Mouse (Mus musculus): ENCODE data around the gene Xntrpc. TPM values are rescaled to one million over a fixed set of nuclear protein-coding genes. Genes with fewer than 3 reads are reported as not detected.

Gene Xntrpc
- polyA plus RNA-seq, 1 experiment from 2014 or later = 1.1 TPM

DNA sequence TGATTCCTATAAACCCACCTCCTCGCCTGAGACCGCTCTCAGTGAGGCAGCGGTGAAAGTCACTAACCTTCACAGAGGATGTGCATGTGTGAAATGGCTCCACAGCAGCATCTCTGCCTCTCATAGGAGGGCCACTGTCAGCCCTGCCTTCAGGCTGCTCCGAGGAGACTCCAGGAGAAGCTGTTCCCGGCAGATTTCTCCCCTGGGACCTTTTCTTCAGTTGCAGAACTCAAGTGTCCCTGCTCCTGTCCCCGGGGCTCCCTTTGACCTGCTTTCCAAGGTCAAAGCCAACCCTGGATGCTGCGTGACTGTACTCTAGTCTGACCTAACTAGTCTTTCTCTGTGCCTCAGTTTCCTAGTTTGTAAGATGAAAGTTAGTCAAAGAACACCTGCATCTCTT lies 43.7 kb downstream of the Xntrpc start, which contains the start of gene Art5:
Gene Art5 (minus strand): TSS at position 319 of the 400 bp plus-strand sequence.
- H3K4me2 ChIP-seq (ENCODE audit: low read length) = no peak within 1 kb of the TSS
- no peak for ATAC-seq
- H3K9me3 ChIP-seq (replicated peaks; ENCODE audit: control insufficient read depth, low read length, poor library complexity, severe bottlenecking) = no peaks in the 10 kb centered on the region
- no peaks in the 10 kb centered on the region for H3K27me3 ChIP-seq (ENCODE audit: control insufficient read depth, insufficient read depth, low read depth, low read length)
- no peaks in the 10 kb centered on the region for H3K4me1 ChIP-seq (ENCODE audit: control insufficient read depth, insufficient read depth, low read length)
- H3K27ac ChIP-seq (ENCODE audit: low read length) = no peak within 1 kb of the TSS
- 75% methylated on average over 7 of the region's 7 CpGs for WGBS
- H3K9ac ChIP-seq (ENCODE audit: low read depth, low read length) = no peak within 1 kb of the TSS
- H3K36me3 ChIP-seq (ENCODE audit: control insufficient read depth, insufficient read depth, low read length) = no peaks in the 10 kb centered on the region
- H3K4me3 ChIP-seq (ENCODE audit: low read depth, low read length) = no peak within 1 kb of the TSS

DNA sequence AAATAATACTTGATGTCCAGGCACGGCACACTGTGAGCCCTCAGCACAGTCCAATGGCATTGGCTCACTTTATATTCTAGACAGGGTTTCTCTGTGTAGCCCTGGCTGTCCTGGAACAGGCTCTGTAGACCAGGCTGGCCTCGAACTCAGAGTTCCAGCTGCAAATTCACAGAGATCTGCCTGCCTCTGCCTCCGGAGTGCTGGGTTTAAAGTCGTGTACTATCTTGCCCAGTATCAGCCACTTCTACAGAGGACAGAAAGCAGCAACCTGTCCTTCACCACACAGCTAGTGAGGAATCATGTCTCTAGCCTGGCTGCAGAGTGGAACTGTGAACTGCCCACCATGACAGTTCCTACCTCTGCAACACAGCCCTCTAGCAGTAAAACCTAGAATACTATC lies 44.2 kb downstream of the Xntrpc start:
- Histone ChIP-seq H3K36me3 (ENCODE audit: control insufficient read depth, insufficient read depth, low read length) (no peaks in the 10 kb centered on the region), H3K4me2 (ENCODE audit: low read length) (no peak overlapping the region), H3K4me1 (ENCODE audit: control insufficient read depth, insufficient read depth, low read length) (no peaks in the 10 kb centered on the region), H3K9ac (ENCODE audit: low read depth, low read length) (no peak overlapping the region), H3K4me3 (ENCODE audit: low read depth, low read length) (no peak overlapping the region), H3K27ac (ENCODE audit: low read length) (no peak overlapping the region), H3K27me3 (ENCODE audit: control insufficient read depth, insufficient read depth, low read depth, low read length) (no peaks in the 10 kb centered on the region), H3K9me3 (replicated peaks; ENCODE audit: control insufficient read depth, low read length, poor library complexity, severe bottlenecking) (no peaks in the 10 kb centered on the region)
- 89% methylated on average over 4 of the region's 4 CpGs for WGBS
- ATAC-seq = no peak

DNA sequence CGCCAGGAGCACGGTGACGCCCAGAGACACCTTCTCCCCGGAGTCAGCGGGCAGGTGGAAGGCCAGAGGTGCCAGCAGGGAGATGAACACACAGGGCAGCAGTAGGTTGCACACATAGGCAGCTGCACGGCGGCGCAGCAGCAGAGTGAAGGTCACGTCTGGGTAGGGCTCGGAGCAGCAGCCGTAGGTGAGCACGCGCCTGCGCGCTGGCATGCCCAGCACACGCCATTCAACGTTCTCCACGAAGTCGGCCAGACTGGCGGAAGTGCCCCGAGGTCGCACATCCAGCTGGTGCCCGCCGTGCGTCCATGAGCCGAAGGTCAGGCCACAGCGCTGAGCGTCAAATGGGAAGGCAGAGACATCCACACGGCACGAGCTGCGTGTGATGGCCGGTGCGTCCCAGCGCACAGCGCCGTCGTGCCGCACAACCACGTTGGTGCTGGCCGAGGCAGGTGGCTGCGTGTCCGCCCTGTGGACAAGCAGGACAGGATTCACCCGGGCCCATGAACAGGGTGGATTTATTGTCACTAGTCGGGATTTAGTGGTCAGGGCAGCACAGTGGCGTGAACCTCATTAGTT lies 47.7 kb downstream of the Xntrpc start:
- H3K27ac ChIP-seq (ENCODE audit: low read length) = no peak overlapping the region
- H3K4me2 ChIP-seq (ENCODE audit: low read length) = no peak overlapping the region
- no peak for ATAC-seq
- H3K4me1 ChIP-seq (ENCODE audit: control insufficient read depth, insufficient read depth, low read length) = no peaks in the 10 kb centered on the region
- H3K4me3 ChIP-seq (ENCODE audit: low read depth, low read length) = no peak overlapping the region
- H3K9me3 ChIP-seq (replicated peaks; ENCODE audit: control insufficient read depth, low read length, poor library complexity, severe bottlenecking) = no peaks in the 10 kb centered on the region
- no peaks in the 10 kb centered on the region for H3K27me3 ChIP-seq (ENCODE audit: control insufficient read depth, insufficient read depth, low read depth, low read length)
- H3K36me3 ChIP-seq (ENCODE audit: control insufficient read depth, insufficient read depth, low read length) = peaks cover 2% of the 10 kb centered on the region; the same call in 1 of the 2 replicates
- WGBS = 79% methylated on average over 45 of the region's 45 CpGs
- no peak overlapping the region for H3K9ac ChIP-seq (ENCODE audit: low read depth, low read length)

DNA sequence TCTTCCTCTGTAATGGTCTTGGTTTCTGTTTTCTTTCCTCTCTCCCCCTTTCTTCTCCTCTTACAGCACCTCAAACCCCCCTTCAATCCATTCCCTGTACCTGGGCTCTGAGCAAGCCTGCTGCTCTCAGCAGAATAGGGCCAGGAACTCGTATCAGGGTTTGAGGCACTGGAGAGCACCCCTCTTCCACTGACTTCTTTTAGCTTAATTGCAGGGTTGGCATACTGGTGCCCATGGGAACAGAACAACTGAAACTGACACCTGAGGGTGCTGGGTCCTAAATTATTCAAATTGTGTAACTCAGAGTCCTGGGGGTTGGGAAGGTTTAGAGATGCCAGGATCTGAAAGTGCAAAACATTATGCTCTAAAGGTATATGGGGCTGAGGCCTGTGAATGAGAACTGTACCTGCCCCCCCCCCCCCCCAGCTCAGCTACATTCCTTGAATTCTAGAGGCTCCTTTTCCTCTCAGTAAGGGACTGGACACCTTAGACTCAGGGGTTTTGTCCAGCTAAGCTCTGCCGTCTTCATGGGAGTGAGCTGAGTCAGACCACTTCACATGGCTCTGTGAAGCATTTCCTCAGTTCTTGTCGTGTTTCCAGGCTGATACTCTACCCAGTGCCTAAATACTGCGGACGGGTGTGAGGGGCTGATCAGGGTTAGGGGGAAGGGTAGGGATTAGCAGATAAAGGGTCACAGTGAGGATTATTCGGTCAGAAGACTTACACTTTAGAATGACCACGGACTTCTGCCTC lies 51.2 kb downstream of the Xntrpc start, which contains the start of gene Chrna10:
Gene Chrna10 (minus strand): TSS at position 250 of the 753 bp plus-strand sequence.
- H3K27me3 ChIP-seq (ENCODE audit: control insufficient read depth, insufficient read depth, low read depth, low read length) = no peaks in the 10 kb centered on the region
- no peak for ATAC-seq
- H3K9me3 ChIP-seq (replicated peaks; ENCODE audit: control insufficient read depth, low read length, poor library complexity, severe bottlenecking) = no peaks in the 10 kb centered on the region
- no peak within 1 kb of the TSS for H3K27ac ChIP-seq (ENCODE audit: low read length)
- no peak within 1 kb of the TSS for H3K4me2 ChIP-seq (ENCODE audit: low read length)
- no peak within 1 kb of the TSS for H3K4me3 ChIP-seq (ENCODE audit: low read depth, low read length)
- WGBS = 40% methylated on average over 7 of the region's 7 CpGs
- no peaks in the 10 kb centered on the region for H3K4me1 ChIP-seq (ENCODE audit: control insufficient read depth, insufficient read depth, low read length)
- H3K36me3 ChIP-seq (ENCODE audit: control insufficient read depth, insufficient read depth, low read length) = peaks cover 29% of the 10 kb centered on the region
- no peak within 1 kb of the TSS for H3K9ac ChIP-seq (ENCODE audit: low read depth, low read length)

DNA sequence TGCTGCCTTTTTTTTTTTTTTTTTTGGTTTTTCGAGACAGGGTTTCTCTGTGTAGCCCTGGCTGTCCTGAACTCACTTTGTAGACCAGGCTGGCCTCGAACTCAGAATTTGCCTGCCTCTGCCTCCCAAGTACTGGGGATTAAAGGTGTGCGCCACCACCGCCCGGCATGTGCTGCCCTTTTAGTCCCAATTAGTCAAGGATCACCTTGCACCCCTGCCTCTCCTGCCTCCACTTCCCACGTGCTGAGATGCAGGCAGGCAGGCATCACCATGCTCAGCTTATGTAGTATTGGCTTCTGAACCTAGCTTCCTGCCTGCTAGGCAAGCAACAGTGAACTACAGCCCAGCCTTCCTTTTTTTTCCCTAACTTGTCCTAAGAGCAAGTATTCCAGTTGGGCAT lies 51.9 kb downstream of the Xntrpc start:
- no peaks in the 10 kb centered on the region for H3K27me3 ChIP-seq (ENCODE audit: control insufficient read depth, insufficient read depth, low read depth, low read length)
- no peak overlapping the region for H3K4me3 ChIP-seq (ENCODE audit: low read depth, low read length)
- no peak overlapping the region for H3K27ac ChIP-seq (ENCODE audit: low read length)
- H3K36me3 ChIP-seq (ENCODE audit: control insufficient read depth, insufficient read depth, low read length) = peaks cover 34% of the 10 kb centered on the region
- no peaks in the 10 kb centered on the region for H3K4me1 ChIP-seq (ENCODE audit: control insufficient read depth, insufficient read depth, low read length)
- 73% methylated on average over 6 of the region's 6 CpGs for WGBS
- no peak overlapping the region for H3K9ac ChIP-seq (ENCODE audit: low read depth, low read length)
- ATAC-seq = no peak
- H3K9me3 ChIP-seq (replicated peaks; ENCODE audit: control insufficient read depth, low read length, poor library complexity, severe bottlenecking) = no peaks in the 10 kb centered on the region
- H3K4me2 ChIP-seq (ENCODE audit: low read length) = no peak overlapping the region

DNA sequence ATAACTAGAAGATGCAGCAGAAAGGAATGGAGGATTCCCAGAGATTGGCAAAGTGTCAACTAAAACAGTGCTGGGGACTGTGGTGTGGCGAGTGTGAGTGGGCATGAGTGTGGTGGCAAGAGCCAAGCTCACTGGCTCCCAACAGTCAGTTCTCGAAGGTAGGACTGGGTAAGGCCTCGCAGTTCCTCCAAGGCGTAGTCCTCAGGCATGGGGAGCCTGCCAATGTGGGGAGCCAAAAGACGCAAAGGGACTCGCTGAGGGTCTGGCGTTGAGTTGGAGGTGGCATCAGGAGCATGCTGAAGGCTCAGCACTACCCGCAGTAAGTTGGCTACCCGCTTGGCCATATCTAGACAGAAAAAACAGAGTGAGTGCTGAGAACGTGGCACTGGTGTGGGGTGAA lies 54.8 kb downstream of the Xntrpc start:
- Histone ChIP-seq H3K9ac (ENCODE audit: low read depth, low read length) (no peak overlapping the region), H3K4me3 (ENCODE audit: low read depth, low read length) (no peak overlapping the region), H3K4me2 (ENCODE audit: low read length) (no peak overlapping the region), H3K27me3 (ENCODE audit: control insufficient read depth, insufficient read depth, low read depth, low read length) (no peaks in the 10 kb centered on the region), H3K27ac (ENCODE audit: low read length) (no peak overlapping the region), H3K36me3 (ENCODE audit: control insufficient read depth, insufficient read depth, low read length) (peaks cover 57% of the 10 kb centered on the region), H3K9me3 (replicated peaks; ENCODE audit: control insufficient read depth, low read length, poor library complexity, severe bottlenecking) (no peaks in the 10 kb centered on the region), H3K4me1 (ENCODE audit: control insufficient read depth, insufficient read depth, low read length) (no peaks in the 10 kb centered on the region)
- no peak for ATAC-seq
- WGBS = 95% methylated on average over 10 of the region's 10 CpGs

DNA sequence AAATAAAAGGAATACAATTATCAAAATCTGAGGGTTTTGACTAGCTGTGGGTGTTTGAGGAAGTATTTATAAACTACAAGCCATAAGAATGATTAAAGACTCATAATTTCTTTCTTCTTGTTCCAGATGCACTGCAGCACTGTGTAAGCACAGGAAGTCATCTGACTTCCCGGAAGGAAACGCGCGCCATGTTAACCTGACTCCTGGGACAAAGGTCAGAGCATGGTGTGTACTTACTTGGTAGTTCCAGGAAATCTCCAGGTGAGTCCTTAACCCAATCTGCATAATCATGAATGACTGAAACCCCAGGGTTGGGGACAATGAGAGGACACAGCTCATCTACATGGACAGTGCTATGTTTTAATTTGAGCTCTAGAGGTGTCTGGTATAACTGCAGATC lies 66.9 kb downstream of the Xntrpc start:
- H3K36me3 ChIP-seq (ENCODE audit: control insufficient read depth, insufficient read depth, low read length) = peaks cover 29% of the 10 kb centered on the region

DNA sequence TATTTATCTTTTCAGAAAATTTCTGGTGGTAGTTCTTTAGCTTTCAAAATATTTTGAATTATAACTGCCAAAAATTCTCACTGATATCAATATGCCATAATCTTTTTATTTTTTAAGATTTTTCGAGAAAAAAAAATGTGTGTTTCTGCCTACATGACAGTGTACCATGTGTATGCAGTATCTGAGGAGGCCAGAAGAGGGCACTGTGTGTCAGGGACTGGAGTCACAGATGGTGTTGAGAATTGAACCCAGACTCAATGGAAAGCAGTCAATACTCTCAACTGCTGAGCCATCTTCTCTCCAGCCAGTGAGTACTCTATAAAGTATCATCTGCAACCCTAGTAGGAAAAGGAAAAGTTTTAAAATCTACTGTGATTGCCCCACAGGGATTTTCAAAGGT lies 72.0 kb downstream of the Xntrpc start:
- peaks cover 24% of the 10 kb centered on the region for H3K36me3 ChIP-seq (ENCODE audit: control insufficient read depth, insufficient read depth, low read length)
- H3K9ac ChIP-seq (ENCODE audit: low read depth, low read length) = no peak overlapping the region
- no peaks in the 10 kb centered on the region for H3K9me3 ChIP-seq (replicated peaks; ENCODE audit: control insufficient read depth, low read length, poor library complexity, severe bottlenecking)
- no peaks in the 10 kb centered on the region for H3K4me1 ChIP-seq (ENCODE audit: control insufficient read depth, insufficient read depth, low read length)
- WGBS = 88% methylated on average over 1 of the region's 1 CpGs
- H3K4me2 ChIP-seq (ENCODE audit: low read length) = no peak overlapping the region
- ATAC-seq = no peak
- H3K27me3 ChIP-seq (ENCODE audit: control insufficient read depth, insufficient read depth, low read depth, low read length) = no peaks in the 10 kb centered on the region
- H3K4me3 ChIP-seq (ENCODE audit: low read depth, low read length) = no peak overlapping the region
- H3K27ac ChIP-seq (ENCODE audit: low read length) = no peak overlapping the region

More for the DNA sequence above, 66.9 kb downstream of the Xntrpc start:
- WGBS = 100% methylated on average over 4 of the region's 4 CpGs
- Histone ChIP-seq H3K9me3 (replicated peaks; ENCODE audit: control insufficient read depth, low read length, poor library complexity, severe bottlenecking) (no peaks in the 10 kb centered on the region), H3K9ac (ENCODE audit: low read depth, low read length) (no peak overlapping the region), H3K27me3 (ENCODE audit: control insufficient read depth, insufficient read depth, low read depth, low read length) (no peaks in the 10 kb centered on the region), H3K4me1 (ENCODE audit: control insufficient read depth, insufficient read depth, low read length) (no peaks in the 10 kb centered on the region), H3K27ac (ENCODE audit: low read length) (no peak overlapping the region), H3K4me3 (ENCODE audit: low read depth, low read length) (no peak overlapping the region), H3K4me2 (ENCODE audit: low read length) (no peak overlapping the region)
- ATAC-seq = no peak

DNA sequence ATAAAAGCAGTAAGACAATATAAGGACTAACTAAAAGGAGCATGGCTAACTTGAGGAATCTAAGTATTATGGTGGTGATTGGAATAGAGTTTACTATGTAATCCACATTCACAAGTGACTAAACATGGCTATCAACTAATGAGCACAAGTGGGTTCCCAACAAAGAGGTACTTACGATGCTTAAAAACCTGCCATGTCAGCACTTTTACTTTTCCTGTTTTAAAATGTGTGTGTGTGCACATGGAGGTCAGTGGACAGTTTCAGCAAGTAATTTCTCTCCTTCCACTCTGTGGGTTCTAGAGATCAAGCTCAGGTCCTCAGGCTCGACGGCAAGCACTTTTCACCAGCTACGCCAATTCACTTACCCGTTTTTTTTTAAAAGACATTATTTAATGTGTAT lies 72.4 kb downstream of the Xntrpc start:
- no peak overlapping the region for H3K27ac ChIP-seq (ENCODE audit: low read length)
- no peaks in the 10 kb centered on the region for H3K27me3 ChIP-seq (ENCODE audit: control insufficient read depth, insufficient read depth, low read depth, low read length)
- H3K36me3 ChIP-seq (ENCODE audit: control insufficient read depth, insufficient read depth, low read length) = peaks cover 25% of the 10 kb centered on the region
- no peak overlapping the region for H3K4me3 ChIP-seq (ENCODE audit: low read depth, low read length)
- H3K9ac ChIP-seq (ENCODE audit: low read depth, low read length) = no peak overlapping the region
- no peaks in the 10 kb centered on the region for H3K4me1 ChIP-seq (ENCODE audit: control insufficient read depth, insufficient read depth, low read length)
- no peak for ATAC-seq
- no peaks in the 10 kb centered on the region for H3K9me3 ChIP-seq (replicated peaks; ENCODE audit: control insufficient read depth, low read length, poor library complexity, severe bottlenecking)
- 98% methylated on average over 5 of the region's 5 CpGs for WGBS
- H3K4me2 ChIP-seq (ENCODE audit: low read length) = no peak overlapping the region

Data from midbrain, embryonic 16.5 days (tissue).